Mouse (Mus musculus) large intestine, adult 2 months (tissue): Measurements from ENCODE around the gene Ccdc174. TPM values are rescaled to one million over a fixed set of nuclear protein-coding genes. Genes with fewer than 3 reads are reported as not detected.

ENCODE experiments used
- DNase-seq: peaks from one replicate; pipeline ENCODE4 v3.0.0-alpha.2; 2012; ENCODE audit warnings: low read depth, low spot score
- WGBS: fragments of 180-500 bp; shearing (Covaris S2); methylation state at CpG from one replicate; pipeline ENCODE4 v1.1.7; 2018; 5-methylcytosine and 5-hydroxymethylcytosine counted together
- polyA plus RNA-seq: library from polyadenylated mRNA; depleted of rRNA; stranded (reverse); fragments of >200 nt; gene quantifications from 2 replicates; pipeline ENCODE4 v1.2.3, GENCODE M21; 2012; rRNA removed

Gene Ccdc174
- polyA plus RNA-seq, 1 experiment = 4.2 TPM

GRCm38 (mm10) chr6:91914011-91914410 is 36.2 kb downstream of the Ccdc174 start:
- no peak for DNase-seq
- 83% methylated on average over 10 of the region's 10 CpGs for WGBS

GRCm38 (mm10) chr6:91917286-91917685 is 39.4 kb downstream of the Ccdc174 start:
- DNase-seq = no peak
- WGBS = 36% methylated on average over 4 of the region's 4 CpGs

- 83% methylated on average over 11 of the region's 11 CpGs for WGBS
- DNase-seq = no peak
Observed at GRCm38 (mm10) chr6:91917716-91918115, 39.9 kb downstream of the Ccdc174 start.

- no peak for DNase-seq
- 58% methylated on average over 5 of the region's 5 CpGs for WGBS
Observed at GRCm38 (mm10) chr6:91931231-91931630, 53.4 kb downstream of the Ccdc174 start.

- WGBS = 52% methylated on average over 4 of the region's 4 CpGs
- DNase-seq = no peak
Observed at GRCm38 (mm10) chr6:91938491-91938890, 60.6 kb downstream of the Ccdc174 start.

GRCm38 (mm10) chr6:91948426-91948825 is 70.6 kb downstream of the Ccdc174 start:
- WGBS = 33% methylated on average over 2 of the region's 2 CpGs
- no peak for DNase-seq

Other genes with a start within 250 kb of the Ccdc174 start
- 74.2 and 172 TPM in 2 replicates for gene Slc6a6, start 194.0 kb upstream of the Ccdc174 start, polyA plus RNA-seq
- gene Grip2, start 50.8 kb upstream of the Ccdc174 start, polyA plus RNA-seq = 1.5 and 1.6 TPM in 2 replicates
- 0.14 and 0.19 TPM in 2 replicates for gene 4930590J08Rik, start 24.8 kb downstream of the Ccdc174 start, polyA plus RNA-seq
- 2.9 and 4.2 TPM in 2 replicates for gene Fgd5, start 100.8 kb downstream of the Ccdc174 start, polyA plus RNA-seq
- gene Nr2c2, start 213.3 kb downstream of the Ccdc174 start, polyA plus RNA-seq = 9.2 and 21.0 TPM in 2 replicates